20 mouse cellular contexts compared by ENCODE assay signal in genomic region chr6:37858126-37858525, GRCm38 (mm10). TPM values are rescaled to one million over a fixed set of nuclear protein-coding genes. Genes with fewer than 3 reads are reported as not detected.
DNase-seq lines count a peak whose midpoint lies in the region; ATAC-seq and TF ChIP-seq lines count a peak whose summit lies in the region.
"Had no signal": no experiment of that assay in that cellular context is flagged by ENCODE, and none has a peak within 500 bp of the region (broad histone marks: within the 10 kb centered on the region; RNA-seq: fewer than 3 reads in every experiment).

No protein-coding gene starts in this region.

- peak overlapping the region; percentile 89 for H3K27ac ChIP-seq in ES-Bruce4 (ENCODE audit: insufficient read depth, low read length)
- no peak overlapping the region for H3K27ac ChIP-seq in forebrain, embryonic 11.5 days (ENCODE audit: low read depth, low read length)
- H3K27ac ChIP-seq: embryonic facial prominence, embryonic 10.5 days; embryonic facial prominence, embryonic 12.5 days; forebrain, embryonic 12.5 days had no signal

- no peak for TF ChIP-seq POLR2A in ES-Bruce4 (IDR thresholded peaks at IDR 0.05; ENCODE audit: insufficient read depth, low read length)
- TF ChIP-seq POLR2A in lung, adult 2 months (IDR thresholded peaks at IDR 0.05; ENCODE audit: borderline replicate concordance, extremely low read depth, low read depth, low read length) = no peak

- no peak for TF ChIP-seq CTCF in ES-Bruce4 (IDR thresholded peaks at IDR 0.05; ENCODE audit: low read depth, low read length)
- TF ChIP-seq CTCF in lung, adult 2 months (IDR thresholded peaks at IDR 0.05; ENCODE audit: insufficient read depth, low read length) = no peak

- 85% methylated on average over 4 of the region's 4 CpGs for WGBS in forebrain, embryonic 11.5 days
- 73% methylated on average over 4 of the region's 4 CpGs for WGBS in lung, adult 2 months

- no peaks in the 10 kb centered on the region for H3K36me3 ChIP-seq in ES-Bruce4 (ENCODE audit: control insufficient read depth, insufficient read depth, low read length, poor library complexity, severe bottlenecking)
- H3K36me3 ChIP-seq in forebrain, embryonic 11.5 days (ENCODE audit: control insufficient read depth, insufficient read depth, low read length) = no peaks in the 10 kb centered on the region
- H3K36me3 ChIP-seq: embryonic facial prominence, embryonic 10.5 days; embryonic facial prominence, embryonic 12.5 days; forebrain, embryonic 12.5 days; G1E had no signal

- no peaks in the 10 kb centered on the region for H3K4me1 ChIP-seq in ES-Bruce4 (ENCODE audit: control insufficient read depth, insufficient read depth, low read length)
- H3K4me1 ChIP-seq in forebrain, embryonic 11.5 days (replicated peaks; ENCODE audit: control insufficient read depth, insufficient read depth, low read length) = no peaks in the 10 kb centered on the region
- no peaks in the 10 kb centered on the region for H3K4me1 ChIP-seq in lung, adult 2 months (ENCODE audit: control insufficient read depth, insufficient read depth, low read length)
- H3K4me1 ChIP-seq: embryonic facial prominence, embryonic 10.5 days; embryonic facial prominence, embryonic 12.5 days; forebrain, embryonic 12.5 days had no signal

- H3K9me3 ChIP-seq in ES-Bruce4 (replicated peaks; ENCODE audit: control insufficient read depth, insufficient read depth, low read length, poor library complexity, severe bottlenecking) = peaks cover 50% of the 10 kb centered on the region
- H3K9me3 ChIP-seq in forebrain, embryonic 11.5 days (ENCODE audit: control insufficient read depth, low read length) = no peaks in the 10 kb centered on the region
- H3K9me3 ChIP-seq: embryonic facial prominence, embryonic 10.5 days; embryonic facial prominence, embryonic 12.5 days; forebrain, embryonic 12.5 days; G1E had no signal

- DNase-seq in ES-CJ7 (ENCODE audit: low read depth, low spot score) = peak; percentile 68
- peak; percentile 64 for DNase-seq in R1 (ENCODE audit: low read depth, low spot score)
- no peak for DNase-seq in forebrain, embryonic 11.5 days (ENCODE audit: low spot score)
- no peak for DNase-seq in lung, adult 2 months
- DNase-seq: adrenal gland, adult 8-10 months; adrenal gland, postnatal 14 days; adrenal gland, postnatal 36 days; cerebellum, adult 11-12 months; cerebellum, adult 2 months; cerebellum, adult 9-10 months; cerebellum, postnatal 10 days; cerebellum, postnatal 25 days had no signal

- no peak overlapping the region for H3K9ac ChIP-seq in ES-Bruce4 (ENCODE audit: low read depth, poor library complexity, severe bottlenecking)
- H3K9ac ChIP-seq in forebrain, embryonic 11.5 days (ENCODE audit: low read length) = no peak overlapping the region
- H3K9ac ChIP-seq: embryonic facial prominence, embryonic 12.5 days; forebrain, embryonic 12.5 days had no signal

- TF ChIP-seq EP300 in ES-Bruce4 (IDR thresholded peaks at IDR 0.05; ENCODE audit: insufficient read depth, low read depth, low read length) = no peak

- no peaks in the 10 kb centered on the region for H3K27me3 ChIP-seq in ES-Bruce4 (ENCODE audit: control insufficient read depth, insufficient read depth, low read length, poor library complexity, severe bottlenecking)
- H3K27me3 ChIP-seq in forebrain, embryonic 11.5 days (ENCODE audit: control insufficient read depth, insufficient read depth, low read length) = no peaks in the 10 kb centered on the region
- H3K27me3 ChIP-seq: embryonic facial prominence, embryonic 12.5 days; forebrain, embryonic 12.5 days had no signal

- no peak overlapping the region for H3K4me3 ChIP-seq in ES-Bruce4 (ENCODE audit: low read depth, low read length)
- no peak overlapping the region for H3K4me3 ChIP-seq in forebrain, embryonic 11.5 days (ENCODE audit: low read depth, low read length)
- H3K4me3 ChIP-seq in lung, adult 2 months (replicated peaks; ENCODE audit: extremely low read depth, low read depth, low read length) = no peak overlapping the region
- H3K4me3 ChIP-seq: embryonic facial prominence, embryonic 10.5 days; embryonic facial prominence, embryonic 12.5 days; forebrain, embryonic 12.5 days had no signal

- ATAC-seq in forebrain, embryonic 11.5 days (replicated peaks; ENCODE audit: low FRiP score) = no peak
- ATAC-seq: activated CD4-positive, CD25-positive, alpha-beta regulatory T cell, adult 4 months; forebrain, embryonic 14.5 days; forebrain, embryonic 16.5 days had no signal

- no peak overlapping the region for H3K4me2 ChIP-seq in forebrain, embryonic 11.5 days (ENCODE audit: low read depth, low read length, severe bottlenecking)
- H3K4me2 ChIP-seq: embryonic facial prominence, embryonic 12.5 days; forebrain, embryonic 12.5 days had no signal

RNA-seq across cellular contexts. Expression of gene Trim24, which starts 12.5 kb away (rescaled TPM):
- 140 and 156 TPM in 2 replicates for polyA plus RNA-seq in ES-Bruce4 (2011; ENCODE audit: insufficient read depth, insufficient read length, low read depth, missing spikeins)
- polyA plus RNA-seq in forebrain, embryonic 11.5 days (2014; fragmentation: Nextera tagmentation; extraction: Ambion mirVana) = 39.9 and 40.8 TPM in 2 replicates
- polyA plus RNA-seq in lung, adult 2 months (2012; rRNA removed) = 11.7 and 12.4 TPM in 2 replicates

Comparison
In these comparisons a context has a peak if more than half of its experiments do, and no peak if none do; other contexts are left out.
1. DNase-seq: peak in ES-CJ7 (single experiment) and R1 (single experiment); none in forebrain, embryonic 11.5 days (single experiment) and lung, adult 2 months (single experiment).